Mouse (Mus musculus): ENCODE data around the gene Wdr53.

- peak in 2 of 3 experiments; percentile 20 to 26; a peak in 3 of 6 replicates for TF ChIP-seq CTCF (IDR thresholded peaks at IDR 0.05 in 2 of 3, conservative IDR thresholded peaks at IDR 0.05 in 1 of 3; ENCODE audit: control insufficient read depth in 1 of 3, insufficient read depth in 1 of 3, low read depth in 2 of 3, low read length in 3 of 3, poor library complexity in 1 of 3, severe bottlenecking in 1 of 3)
- no peak for TF ChIP-seq NRF1 (IDR thresholded peaks at IDR 0.05; ENCODE audit: insufficient read depth, low read depth, low read length, poor library complexity, severe bottlenecking)
- no peak for TF ChIP-seq NELFE (IDR thresholded peaks at IDR 0.05; ENCODE audit: low read depth, low read length)
- TF ChIP-seq MEF2A (IDR thresholded peaks at IDR 0.05; ENCODE audit: extremely low read depth, insufficient replicate concordance, low read depth, low read length, poor library complexity, severe bottlenecking): no peak
- TF ChIP-seq POLR2A (IDR thresholded peaks at IDR 0.05; ENCODE audit: control insufficient read depth in 1 of 2, insufficient read depth in 1 of 2, low read depth in 1 of 2, low read length in 2 of 2, poor library complexity in 1 of 2): no peak
- no peak for TF ChIP-seq TAL1 (IDR thresholded peaks at IDR 0.05; ENCODE audit: low read length)
- TF ChIP-seq USF1 (IDR thresholded peaks at IDR 0.05; ENCODE audit: low read depth, low read length): no peak
- no peak for TF ChIP-seq POLR2AphosphoS2 (IDR thresholded peaks at IDR 0.05; ENCODE audit: low read length)
- no peak for TF ChIP-seq MYB (IDR thresholded peaks at IDR 0.05; ENCODE audit: low read depth, low read length)
- no peak for TF ChIP-seq KAT2A (conservative IDR thresholded peaks at IDR 0.05; ENCODE audit: low read depth, low read length)
These were observed 42.1 kb upstream of the Wdr53 start for GRCm38 (mm10) chr16:32204902-32205301.

All from MEL (cell line).